Mouse (Mus musculus) MEL (cell line): ENCODE results near the gene Gadd45g. TPM values are rescaled to one million over a fixed set of nuclear protein-coding genes. Genes with fewer than 3 reads are reported as not detected.

Source experiments
- DNase-seq: peaks from one replicate; pipeline ENCODE4 v3.0.0; 2011; ENCODE audit warnings: low read depth, low spot score
- H3K27ac ChIP-seq: 2 replicates; pipeline ENCODE4 v1.5.1; 2012; ENCODE audit warnings: low read depth, mild to moderate bottlenecking, control low read depth, low read length, moderate library complexity; ENCODE audit not compliant: control insufficient read depth
- H3K27me3 ChIP-seq, 2 experiments: fragments of 150-350 bp in 1 of 2; sonication (generic) in 1 of 2; 2 replicates each; pipeline ENCODE4 v1.6.1; 2012; ENCODE audit warnings: low read length in 2 of 2, mild to moderate bottlenecking in 2 of 2, improper control_type of control experiment in 1 of 2, moderate library complexity in 1 of 2; ENCODE audit not compliant: insufficient read depth in 2 of 2, control insufficient read depth in 1 of 2
- H3K36me3 ChIP-seq, 2 experiments: 2 replicates each; pipeline ENCODE4 v1.6.1; 2012 to 2014; ENCODE audit warnings: low read length in 2 of 2, improper control_type of control experiment in 1 of 2, inconsistent platforms in 1 of 2, mild to moderate bottlenecking in 1 of 2; ENCODE audit not compliant: insufficient read depth in 2 of 2, control insufficient read depth in 1 of 2
- H3K4me1 ChIP-seq, 2 experiments: fragments of 150-350 bp in 1 of 2; sonication (generic) in 1 of 2; 2 replicates each; pipeline ENCODE4 v1.6.1; 2012; ENCODE audit warnings: low read length in 2 of 2, improper control_type of control experiment in 1 of 2, mild to moderate bottlenecking in 1 of 2; ENCODE audit not compliant: insufficient read depth in 2 of 2, control insufficient read depth in 1 of 2
- H3K4me3 ChIP-seq, 2 experiments: fragments of 150-350 bp in 1 of 2; sonication (generic) in 1 of 2; 2 replicates each; pipeline ENCODE4 v1.5.1; 2012; ENCODE audit warnings: low read depth in 2 of 2, low read length in 2 of 2, mild to moderate bottlenecking in 2 of 2, moderate library complexity in 2 of 2, control low read depth in 1 of 2, improper control_type of control experiment in 1 of 2; ENCODE audit not compliant: control insufficient read depth in 1 of 2, insufficient read depth in 1 of 2
- H3K79me2 ChIP-seq: 2 replicates; pipeline ENCODE4 v1.6.1; 2012; ENCODE audit warnings: mild to moderate bottlenecking, low read length, moderate library complexity; ENCODE audit not compliant: control insufficient read depth, poor library complexity, insufficient read depth
- H3K9ac ChIP-seq: 2 replicates; pipeline ENCODE4 v1.6.1; 2012; ENCODE audit warnings: low read depth, mild to moderate bottlenecking, control low read depth, low read length, moderate library complexity; ENCODE audit not compliant: control insufficient read depth, poor library complexity, severe bottlenecking
- H3K9me3 ChIP-seq: fragments of 150-350 bp; sonication (generic); replicated peaks from 2 replicates; pipeline ENCODE4 v1.6.1; 2012; ENCODE audit warnings: mild to moderate bottlenecking, low read length, improper control_type of control experiment, moderate library complexity; ENCODE audit not compliant: insufficient read depth
- CHD2 ChIP-seq: IDR thresholded peaks from 2 replicates; pipeline ENCODE4 v1.6.1; 2011; ENCODE audit warnings: low read length, improper control_type of control experiment
- CTCF ChIP-seq, 3 experiments: IDR thresholded peaks in 2 of 3; conservative IDR thresholded peaks in 1 of 3; 2 replicates each; pipeline ENCODE4 v1.5.1; 2011 to 2012; ENCODE audit warnings: low read length in 3 of 3, low read depth in 2 of 3, mild to moderate bottlenecking in 2 of 3, improper control_type of control experiment in 1 of 3, inconsistent platforms in 1 of 3, mixed read lengths in 1 of 3, moderate library complexity in 1 of 3; ENCODE audit not compliant: control insufficient read depth in 1 of 3, insufficient read depth in 1 of 3, poor library complexity in 1 of 3, severe bottlenecking in 1 of 3
- E2F4 ChIP-seq: IDR thresholded peaks from 2 replicates; pipeline ENCODE4 v1.6.1; 2011; ENCODE audit warnings: low read depth, low read length, improper control_type of control experiment, borderline replicate concordance
- ELF1 ChIP-seq: IDR thresholded peaks from 2 replicates; pipeline ENCODE4 v1.6.1; 2014; ENCODE audit warnings: low read depth, mild to moderate bottlenecking, inconsistent platforms, low read length, improper control_type of control experiment, moderate library complexity
- EP300 ChIP-seq, 2 experiments: IDR thresholded peaks; 2 replicates each; pipeline ENCODE4 v1.6.1; 2011; ENCODE audit warnings: improper control_type of control experiment in 2 of 2, low read length in 2 of 2, low read depth in 1 of 2, mild to moderate bottlenecking in 1 of 2
- HCFC1 ChIP-seq: IDR thresholded peaks from 2 replicates; pipeline ENCODE4 v1.6.1; 2012; ENCODE audit warnings: low read depth, mild to moderate bottlenecking, inconsistent platforms, low read length, improper control_type of control experiment, moderate library complexity
- JUND ChIP-seq: IDR thresholded peaks from 2 replicates; pipeline ENCODE4 v1.6.1; 2011; ENCODE audit warnings: low read depth, mild to moderate bottlenecking, improper control_type of control experiment, low read length
- KAT2A ChIP-seq: conservative IDR thresholded peaks from 2 replicates; pipeline ENCODE4 v1.6.1; 2012; ENCODE audit warnings: low read depth, low read length, improper control_type of control experiment, inconsistent platforms
- MAX ChIP-seq: IDR thresholded peaks from 2 replicates; pipeline ENCODE4 v1.6.1; 2011; ENCODE audit warnings: low read length, improper control_type of control experiment
- MAZ ChIP-seq: IDR thresholded peaks from 2 replicates; pipeline ENCODE4 v1.6.1; 2012; ENCODE audit warnings: low read depth, mild to moderate bottlenecking, inconsistent platforms, low read length, improper control_type of control experiment
- MEF2A ChIP-seq: IDR thresholded peaks from 2 replicates; pipeline ENCODE4 v1.6.1; 2014; ENCODE audit warnings: low read depth, mild to moderate bottlenecking, inconsistent platforms, low read length, improper control_type of control experiment; ENCODE audit not compliant: poor library complexity, insufficient replicate concordance, severe bottlenecking; ENCODE audit errors: extremely low read depth
- MXI1 ChIP-seq: IDR thresholded peaks from 2 replicates; pipeline ENCODE4 v1.6.1; 2011; ENCODE audit warnings: mild to moderate bottlenecking, low read depth, low read length, improper control_type of control experiment
- MYB ChIP-seq: IDR thresholded peaks from 2 replicates; pipeline ENCODE4 v1.6.1; 2011; ENCODE audit warnings: mild to moderate bottlenecking, low read depth, low read length, improper control_type of control experiment
- MYC ChIP-seq: IDR thresholded peaks from 2 replicates; pipeline ENCODE4 v1.6.1; 2011; ENCODE audit warnings: low read depth, mild to moderate bottlenecking, low read length, improper control_type of control experiment, moderate library complexity
- NELFE ChIP-seq: IDR thresholded peaks from 2 replicates; pipeline ENCODE4 v1.6.1; 2011; ENCODE audit warnings: low read depth, low read length, improper control_type of control experiment
- RAD21 ChIP-seq: IDR thresholded peaks from 2 replicates; pipeline ENCODE4 v1.6.1; 2011; ENCODE audit warnings: mild to moderate bottlenecking, low read depth, low read length, improper control_type of control experiment
- TCF12 ChIP-seq: IDR thresholded peaks from 2 replicates; pipeline ENCODE4 v1.6.1; 2014; ENCODE audit warnings: low read depth, mild to moderate bottlenecking, inconsistent platforms, low read length, improper control_type of control experiment, moderate library complexity
- UBTF ChIP-seq: IDR thresholded peaks from 2 replicates; pipeline ENCODE4 v1.6.1; 2012; ENCODE audit warnings: low read depth, mild to moderate bottlenecking, inconsistent platforms, low read length, improper control_type of control experiment, moderate library complexity, borderline replicate concordance; ENCODE audit not compliant: insufficient read depth
- ZC3H11A ChIP-seq: IDR thresholded peaks from 2 replicates; pipeline ENCODE4 v1.6.1; 2012; ENCODE audit warnings: low read depth, mild to moderate bottlenecking, inconsistent platforms, low read length, improper control_type of control experiment
- ZMIZ1 ChIP-seq: IDR thresholded peaks from 2 replicates; pipeline ENCODE4 v1.6.1; 2012; ENCODE audit warnings: low read depth, mild to moderate bottlenecking, inconsistent platforms, low read length, improper control_type of control experiment, moderate library complexity
- ZNF384 ChIP-seq: IDR thresholded peaks from 2 replicates; pipeline ENCODE4 v1.6.1; 2012; ENCODE audit warnings: low read depth, mild to moderate bottlenecking, inconsistent platforms, low read length, improper control_type of control experiment
- polyA plus RNA-seq, 2 experiments: library from polyadenylated mRNA; stranded (reverse) in 1 of 2; unstranded in 1 of 2; fragments of >175 nt in 1 of 2; fragments of >200 nt in 1 of 2; gene quantifications; 2 replicates each; pipeline versions ENCODE4 v1.2.1 to v1.2.4; 2012; ENCODE audit warnings: low replicate concordance in 2 of 2, low read depth in 1 of 2; ENCODE audit not compliant: insufficient read length in 2 of 2, insufficient read depth in 1 of 2, missing spikeins in 1 of 2
- total RNA-seq: library from RNA; depleted of rRNA; stranded (reverse); fragments of 300-350 nt; gene quantifications from 2 replicates; pipeline ENCODE4 v1.2.3, GENCODE M21; 2012

The Gadd45g gene
- total and polyA plus RNA-seq, 3 experiments = 7.2 to 11.0 TPM; not detected in 1

- Histone ChIP-seq H3K9me3 (no peaks in the 10 kb centered on the region), H3K4me1 (no peaks in the 10 kb centered on the region), H3K36me3 (no peaks in the 10 kb centered on the region), H3K4me3 (no peak overlapping the region), H3K27ac (no peak overlapping the region), H3K9ac (no peak overlapping the region), H3K27me3 (no peaks in the 10 kb centered on the region), H3K79me2 (no peaks in the 10 kb centered on the region)
- DNase-seq = no peak
- no peak for TF ChIP-seq JUND
- no peak for TF ChIP-seq CTCF (IDR thresholded peaks at IDR 0.05 in 2 of 3, conservative IDR thresholded peaks at IDR 0.05 in 1 of 3; ENCODE audit: control insufficient read depth in 1 of 3, insufficient read depth in 1 of 3, low read depth in 2 of 3, low read length in 3 of 3, poor library complexity in 1 of 3, severe bottlenecking in 1 of 3)
- no peak for TF ChIP-seq HCFC1
- no peak for TF ChIP-seq MYB
- no peak for TF ChIP-seq ELF1
- no peak for TF ChIP-seq ZNF384
- TF ChIP-seq MAX = no peak
Observed at GRCm38 (mm10) chr13:51891825-51892532, 45.5 kb downstream of the Gadd45g start.

GRCm38 (mm10) chr13:51897579-51897978 is 51.1 kb downstream of the Gadd45g start:
- no peak overlapping the region for H3K9ac ChIP-seq
- no peaks in the 10 kb centered on the region for H3K9me3 ChIP-seq
- no peaks in the 10 kb centered on the region for H3K79me2 ChIP-seq
- TF ChIP-seq MAZ (no peak), TCF12 (no peak), EP300 (IDR thresholded peaks at IDR 0.05; ENCODE audit: low read depth in 1 of 2, low read length in 2 of 2) (no peak), MXI1 (no peak), JUND (no peak), KAT2A (no peak), MEF2A (no peak), UBTF (no peak), E2F4 (no peak), NELFE (no peak), MAX (no peak), ZC3H11A (no peak), MYC (no peak), CTCF (IDR thresholded peaks at IDR 0.05 in 2 of 3, conservative IDR thresholded peaks at IDR 0.05 in 1 of 3; ENCODE audit: control insufficient read depth in 1 of 3, insufficient read depth in 1 of 3, low read depth in 2 of 3, low read length in 3 of 3, poor library complexity in 1 of 3, severe bottlenecking in 1 of 3) (no peak), ELF1 (no peak), RAD21 (no peak), ZMIZ1 (no peak), ZNF384 (no peak), CHD2 (no peak)
- no peak overlapping the region for H3K27ac ChIP-seq
- no peaks in the 10 kb centered on the region for H3K27me3 ChIP-seq
- no peaks in the 10 kb centered on the region for H3K36me3 ChIP-seq
- no peak overlapping the region for H3K4me3 ChIP-seq
- no peaks in the 10 kb centered on the region for H3K4me1 ChIP-seq
- no peak for DNase-seq
